Mouse (Mus musculus): ENCODE measurements around the gene Gm20388.

DNA sequence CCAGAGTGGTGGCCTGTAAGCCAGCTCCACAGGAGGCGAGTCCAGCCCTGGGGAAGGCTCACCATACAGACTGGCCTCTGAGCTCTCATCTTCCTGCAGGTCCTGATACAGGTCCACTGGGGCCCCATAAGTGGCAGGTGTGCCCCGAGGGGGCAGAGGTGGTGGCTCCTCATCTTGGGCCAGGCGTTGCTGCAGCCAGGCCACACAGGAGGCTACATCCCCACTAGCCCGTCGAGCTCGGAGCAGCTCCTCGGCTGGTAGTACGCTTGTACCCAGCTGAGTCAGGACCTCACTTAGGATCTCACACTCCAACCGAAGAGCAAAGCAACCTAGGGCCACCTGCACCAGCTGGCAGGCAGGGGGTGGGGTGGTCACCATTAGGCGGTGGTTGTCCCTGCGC is 3323.1 kb downstream of the Gm20388 start:
- TF ChIP-seq CTCF (IDR thresholded peaks at IDR 0.05; ENCODE audit: control insufficient read depth, insufficient read depth, low read length), result no peak
- no peak for TF ChIP-seq POLR2A (IDR thresholded peaks at IDR 0.05; ENCODE audit: borderline replicate concordance, control insufficient read depth, low read depth, low read length)

Data from bone marrow, adult 2 months (tissue).